Mouse (Mus musculus): Measurements from ENCODE around the gene Ing1.

The Ing1 gene

GRCm38 (mm10) chr8:11554799-11555719 lies at the start of gene Ing1:
TSS of gene Ing1 (plus strand) at chr8:11555571.
- in situ Hi-C loops (cut with MboI, MseI) = loop anchor here (5.0 to 10.0 kb wide), 3 partner anchors 82 to 1550 kb away; partner anchors contain the start of genes Ankrd10, Cul4a and Pcid2

GRCm38 (mm10) chr8:11506074-11506473 lies 49.3 kb upstream of the Ing1 start:
- in situ Hi-C loops (cut with MboI, MseI) = no loop called here

- in situ Hi-C loops (cut with MboI, MseI) = no loop called here
These were observed 48.6 kb upstream of the Ing1 start for GRCm38 (mm10) chr8:11506802-11507201.

GRCm38 (mm10) chr8:11508880-11509279 lies 46.5 kb upstream of the Ing1 start:
- in situ Hi-C loops (cut with MboI, MseI) = no loop called here

GRCm38 (mm10) chr8:11510971-11511370 lies 44.4 kb upstream of the Ing1 start:
- in situ Hi-C loops (cut with MboI, MseI) = no loop called here

- in situ Hi-C loops (cut with MboI, MseI) = no loop called here
These were observed 42.7 kb upstream of the Ing1 start for GRCm38 (mm10) chr8:11512711-11513110.

GRCm38 (mm10) chr8:11513247-11513646 lies 42.1 kb upstream of the Ing1 start:
- in situ Hi-C loops (cut with MboI, MseI) = no loop called here

GRCm38 (mm10) chr8:11516292-11516691 lies 39.1 kb upstream of the Ing1 start:
- in situ Hi-C loops (cut with MboI, MseI) = no loop called here

GRCm38 (mm10) chr8:11517366-11518055 lies 37.9 kb upstream of the Ing1 start:
- in situ Hi-C loops (cut with MboI, MseI) = no loop called here

- in situ Hi-C loops (cut with MboI, MseI) = no loop called here
These were observed 37.3 kb upstream of the Ing1 start for GRCm38 (mm10) chr8:11518056-11518396.

GRCm38 (mm10) chr8:11518676-11519075 lies 36.7 kb upstream of the Ing1 start:
- in situ Hi-C loops (cut with MboI, MseI) = no loop called here

GRCm38 (mm10) chr8:11523331-11523730 lies 32.0 kb upstream of the Ing1 start:
- in situ Hi-C loops (cut with MboI, MseI) = no loop called here

GRCm38 (mm10) chr8:11530155-11530770 lies 25.1 kb upstream of the Ing1 start:
- in situ Hi-C loops (cut with MboI, MseI) = no loop called here

- in situ Hi-C loops (cut with MboI, MseI) = no loop called here
These were observed 24.5 kb upstream of the Ing1 start for GRCm38 (mm10) chr8:11530849-11531248.

- in situ Hi-C loops (cut with MboI, MseI) = no loop called here
These were observed 20.9 kb upstream of the Ing1 start for GRCm38 (mm10) chr8:11534494-11534893.

GRCm38 (mm10) chr8:11539049-11539448 lies 16.3 kb upstream of the Ing1 start:
- in situ Hi-C loops (cut with MboI, MseI) = loop anchor here (5.0 kb wide), 1 partner anchor 37 kb away; no protein-coding TSS in a partner anchor

GRCm38 (mm10) chr8:11540182-11540581 lies 15.2 kb upstream of the Ing1 start:
- in situ Hi-C loops (cut with MboI, MseI) = no loop called here

- in situ Hi-C loops (cut with MboI, MseI) = no loop called here
These were observed 13.3 kb upstream of the Ing1 start for GRCm38 (mm10) chr8:11542031-11542430.

- in situ Hi-C loops (cut with MboI, MseI) = no loop called here
These were observed 12.5 kb upstream of the Ing1 start for GRCm38 (mm10) chr8:11542866-11543265.

GRCm38 (mm10) chr8:11544386-11544785 lies 11.0 kb upstream of the Ing1 start:
- in situ Hi-C loops (cut with MboI, MseI) = no loop called here

- in situ Hi-C loops (cut with MboI, MseI) = no loop called here
These were observed 8.3 kb upstream of the Ing1 start for GRCm38 (mm10) chr8:11547063-11547462.

- in situ Hi-C loops (cut with MboI, MseI) = loop anchor here (10.0 kb wide), 2 partner anchors 205 to 1555 kb away; partner anchors contain the start of genes Cul4a and Pcid2
These were observed 5.7 kb upstream of the Ing1 start for GRCm38 (mm10) chr8:11549706-11550105.
